Mouse (Mus musculus) heart, embryonic 13.5 days (tissue): ENCODE data around the gene Ada. TPM values are rescaled to one million over a fixed set of nuclear protein-coding genes. Genes with fewer than 3 reads are reported as not detected.

Source experiments
- ATAC-seq: fragments of 200-750 bp; cut with Nextera tagmentation; 2 replicates; pipeline ENCODE4 v1.8.0; 2017; ENCODE audit warnings: moderate TSS enrichment; ENCODE audit not compliant: insufficient number of reproducible peaks, low FRiP score, low TSS enrichment; ENCODE audit errors: extremely low read depth
- H3K27ac ChIP-seq: fragments of 300-500 bp; sonication (generic); replicated peaks from 2 replicates; pipeline ENCODE4 v1.5.1; 2015; ENCODE audit warnings: moderate library complexity, mild to moderate bottlenecking, inconsistent platforms
- H3K27me3 ChIP-seq: fragments of 300-500 bp; sonication (generic); replicated peaks from 2 replicates; pipeline ENCODE4 v1.6.1; 2015; ENCODE audit warnings: mild to moderate bottlenecking, inconsistent platforms
- H3K36me3 ChIP-seq: fragments of 300-500 bp; sonication (generic); 2 replicates; pipeline ENCODE4 v1.6.1; 2015; ENCODE audit warnings: mild to moderate bottlenecking, inconsistent platforms
- H3K4me1 ChIP-seq: fragments of 300-500 bp; sonication (generic); 2 replicates; pipeline ENCODE4 v1.6.1; 2015; ENCODE audit warnings: inconsistent platforms
- H3K4me2 ChIP-seq: fragments of 300-500 bp; sonication (generic); 2 replicates; pipeline ENCODE4 v1.6.1; 2015; ENCODE audit warnings: inconsistent platforms, mild to moderate bottlenecking, moderate library complexity
- H3K4me3 ChIP-seq: fragments of 300-500 bp; sonication (generic); 2 replicates; pipeline ENCODE4 v1.5.1; 2015; ENCODE audit warnings: moderate library complexity, mild to moderate bottlenecking, inconsistent platforms
- H3K9ac ChIP-seq: fragments of 300-500 bp; sonication (generic); 2 replicates; pipeline ENCODE4 v1.6.1; 2015; ENCODE audit warnings: inconsistent platforms, mild to moderate bottlenecking, moderate library complexity
- H3K9me3 ChIP-seq: fragments of 300-500 bp; sonication (generic); 2 replicates; pipeline ENCODE4 v1.6.1; 2016; ENCODE audit warnings: inconsistent platforms
- WGBS: fragments of 180-500 bp; shearing (Covaris S2); methylation state at CpG from one replicate; pipeline ENCODE4 v1.1.7; 2015; ENCODE audit warnings: mixed read lengths; 5-methylcytosine and 5-hydroxymethylcytosine counted together
- polyA plus RNA-seq: library from polyadenylated mRNA; unstranded; fragments of >200 nt; fragmentation: Nextera tagmentation; extraction: Ambion mirVana; gene quantifications from 2 replicates; pipeline ENCODE4 v1.2.1, GENCODE M21; 2015

Ada gene
- 3.6 and 3.7 TPM in 2 replicates for polyA plus RNA-seq

DNA sequence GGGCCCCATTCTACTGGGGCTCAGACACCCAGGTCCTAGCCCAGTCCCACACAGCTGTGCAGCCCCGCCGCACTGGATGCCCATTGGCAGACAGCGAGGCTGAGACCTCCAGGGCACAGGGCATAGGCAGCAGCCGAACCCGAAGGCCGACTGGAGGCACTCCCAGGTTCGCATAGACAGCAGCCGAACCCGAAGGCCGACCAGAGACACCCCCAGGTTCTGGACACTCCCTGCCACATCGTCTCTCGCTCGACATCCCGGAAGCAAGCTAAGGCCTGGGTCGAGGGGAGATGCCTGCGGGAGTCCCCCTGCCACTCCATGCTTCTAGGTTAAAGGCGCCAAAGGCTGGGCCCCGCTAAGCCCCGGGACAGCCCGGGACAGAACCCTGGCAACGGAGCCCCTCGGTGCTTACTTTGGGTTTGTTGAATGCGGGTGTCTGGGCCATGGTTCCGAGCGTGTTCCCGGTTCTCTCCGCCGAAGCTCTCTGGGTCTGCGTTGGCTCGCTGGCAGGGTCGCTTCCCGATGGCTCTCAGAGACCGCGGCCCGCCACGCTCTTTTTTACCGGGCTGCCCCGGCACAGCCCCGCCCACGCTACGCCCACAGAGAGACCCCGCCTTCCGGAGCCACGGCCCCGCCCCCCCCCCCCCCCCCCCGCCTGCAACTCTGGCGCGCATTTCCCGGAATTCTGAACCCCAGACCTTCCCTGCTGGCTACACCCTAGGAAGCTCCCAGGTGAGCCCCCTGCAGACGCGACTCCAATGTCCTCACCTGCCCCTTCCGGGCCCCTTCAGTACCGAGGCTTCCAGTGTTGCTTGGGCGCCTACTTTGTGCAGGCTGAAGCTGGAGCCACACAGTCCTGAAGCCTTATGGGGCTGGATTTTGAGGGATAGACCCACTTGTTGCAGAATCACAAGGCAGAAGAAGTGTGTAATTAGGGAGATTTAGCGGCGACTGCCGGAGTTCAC is at the start of gene Ada:
Gene Ada (minus strand): TSS at position 593 of the 965 bp plus-strand sequence.
- WGBS, result under 1% methylated on average over 46 of the region's 57 CpGs
- Histone ChIP-seq H3K9ac (peak within 1 kb of the TSS; percentile 80), H3K9me3 (no peaks in the 10 kb centered on the region), H3K4me1 (peaks cover 14% of the 10 kb centered on the region), H3K4me3 (peak within 1 kb of the TSS; percentile 65), H3K4me2 (peak within 1 kb of the TSS; percentile 98), H3K27me3 (peaks cover 61% of the 10 kb centered on the region), H3K36me3 (no peaks in the 10 kb centered on the region), H3K27ac (no peak within 1 kb of the TSS)
- ATAC-seq, result peak; percentile 40; the same call in 1 of the 2 replicates

DNA sequence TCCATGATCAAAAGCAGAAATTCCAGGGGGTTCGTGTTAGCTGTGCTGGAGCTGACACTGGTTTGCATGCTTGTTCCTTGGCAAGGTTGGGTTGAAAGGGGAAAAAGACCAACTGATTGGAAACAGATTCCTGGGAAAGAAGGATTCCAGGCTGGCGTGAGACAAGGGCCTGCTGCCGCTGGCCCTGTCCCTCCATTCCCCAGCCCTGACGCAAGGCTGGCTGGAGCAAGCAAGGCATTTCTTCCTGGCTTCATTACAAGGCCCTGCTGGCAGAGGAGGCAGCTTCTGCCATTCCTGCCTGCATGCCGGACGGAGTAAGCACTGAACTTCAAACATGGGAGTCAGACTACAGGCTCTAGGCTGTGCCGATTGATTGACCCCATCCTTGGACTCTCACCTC is 48.4 kb upstream of the Ada start:
- Histone ChIP-seq H3K4me2 (no peak overlapping the region), H3K36me3 (no peaks in the 10 kb centered on the region), H3K4me3 (no peak overlapping the region), H3K4me1 (peaks cover 3% of the 10 kb centered on the region; the same call in 1 of the 2 replicates), H3K9me3 (no peaks in the 10 kb centered on the region), H3K27me3 (no peaks in the 10 kb centered on the region), H3K27ac (peak overlapping the region; percentile 8; the same call in 1 of the 2 replicates), H3K9ac (no peak overlapping the region)
- ATAC-seq, result no peak
- 64% methylated on average over 7 of the region's 7 CpGs for WGBS

DNA sequence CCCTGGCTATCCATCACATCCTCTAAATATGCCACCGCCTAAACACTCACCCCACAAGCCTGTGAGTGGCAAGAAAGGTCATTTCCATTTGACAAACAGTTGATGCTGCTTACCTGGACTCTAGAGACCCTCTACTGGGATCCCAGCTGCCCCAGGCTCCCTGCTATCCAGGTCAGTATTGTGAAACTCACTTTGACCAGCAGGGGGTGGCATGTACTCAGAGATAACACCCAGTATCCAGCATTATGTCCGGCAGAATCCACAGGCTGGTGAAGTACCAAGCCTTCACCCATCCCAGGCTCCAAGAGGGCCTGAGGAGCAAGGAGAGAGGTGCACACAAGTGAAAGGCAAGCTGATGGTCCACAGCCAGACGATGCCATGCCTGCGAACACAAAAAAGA is 38.4 kb upstream of the Ada start:
- Histone ChIP-seq H3K27me3 (no peaks in the 10 kb centered on the region; the same call in 1 of the 2 replicates), H3K9me3 (no peaks in the 10 kb centered on the region), H3K4me2 (no peak overlapping the region), H3K4me1 (peaks cover 7% of the 10 kb centered on the region), H3K27ac (no peak overlapping the region), H3K9ac (no peak overlapping the region), H3K36me3 (no peaks in the 10 kb centered on the region), H3K4me3 (no peak overlapping the region)
- WGBS, result 69% methylated on average over 4 of the region's 4 CpGs
- ATAC-seq, result no peak

DNA sequence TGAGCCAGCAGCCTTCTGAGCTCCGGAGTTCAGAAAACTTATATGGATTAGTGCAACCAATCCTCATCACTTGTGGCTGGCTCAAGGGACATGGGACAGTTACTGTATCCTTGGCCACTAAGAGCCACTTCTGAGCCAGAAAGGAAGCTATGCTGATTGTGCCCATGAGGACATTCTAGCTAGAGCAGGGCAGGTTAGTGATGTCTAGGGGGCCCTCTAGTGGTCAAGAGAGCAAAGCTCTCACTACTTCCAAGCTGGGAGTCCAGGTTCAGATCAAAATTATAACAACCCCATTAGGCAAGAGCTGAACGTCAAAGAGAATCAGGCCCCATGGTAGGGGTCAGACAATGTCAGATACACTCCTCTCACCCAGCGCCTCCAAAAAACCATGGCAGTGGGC is 37.7 kb upstream of the Ada start:
- H3K4me3 ChIP-seq, result no peak overlapping the region
- H3K9me3 ChIP-seq, result no peaks in the 10 kb centered on the region
- H3K27ac ChIP-seq, result no peak overlapping the region
- no peaks in the 10 kb centered on the region for H3K36me3 ChIP-seq
- ATAC-seq, result no peak
- WGBS, result 39% methylated on average over 3 of the region's 3 CpGs
- H3K27me3 ChIP-seq, result no peaks in the 10 kb centered on the region; the same call in 1 of the 2 replicates
- H3K9ac ChIP-seq, result no peak overlapping the region
- no peak overlapping the region for H3K4me2 ChIP-seq
- H3K4me1 ChIP-seq, result peaks cover 15% of the 10 kb centered on the region

DNA sequence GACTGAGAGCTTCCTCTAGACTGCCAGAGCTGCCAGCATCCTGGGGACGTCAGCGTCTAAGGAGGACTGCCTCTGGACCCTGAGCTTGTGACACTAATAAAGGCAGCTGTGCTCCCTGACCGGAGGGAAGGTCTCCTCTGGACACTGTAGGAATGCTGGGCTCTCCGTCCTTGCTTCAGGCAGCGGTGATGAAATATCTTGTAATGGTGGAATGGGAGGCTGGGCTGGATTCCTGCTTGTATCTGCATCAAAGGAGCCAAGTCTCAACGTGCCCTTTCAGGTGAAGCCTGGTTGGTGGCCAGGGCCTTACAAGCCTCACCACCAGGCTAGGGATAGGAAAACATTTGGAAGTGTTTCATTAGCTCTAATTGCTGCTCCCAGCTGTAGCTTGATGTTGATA is 37.0 kb upstream of the Ada start:
- Histone ChIP-seq H3K4me3 (no peak overlapping the region), H3K9me3 (no peaks in the 10 kb centered on the region), H3K9ac (no peak overlapping the region), H3K36me3 (no peaks in the 10 kb centered on the region), H3K4me1 (peaks cover 15% of the 10 kb centered on the region), H3K27me3 (peaks cover 2% of the 10 kb centered on the region; the same call in 1 of the 2 replicates), H3K27ac (no peak overlapping the region), H3K4me2 (no peak overlapping the region)
- 67% methylated on average over 6 of the region's 6 CpGs for WGBS
- no peak for ATAC-seq

DNA sequence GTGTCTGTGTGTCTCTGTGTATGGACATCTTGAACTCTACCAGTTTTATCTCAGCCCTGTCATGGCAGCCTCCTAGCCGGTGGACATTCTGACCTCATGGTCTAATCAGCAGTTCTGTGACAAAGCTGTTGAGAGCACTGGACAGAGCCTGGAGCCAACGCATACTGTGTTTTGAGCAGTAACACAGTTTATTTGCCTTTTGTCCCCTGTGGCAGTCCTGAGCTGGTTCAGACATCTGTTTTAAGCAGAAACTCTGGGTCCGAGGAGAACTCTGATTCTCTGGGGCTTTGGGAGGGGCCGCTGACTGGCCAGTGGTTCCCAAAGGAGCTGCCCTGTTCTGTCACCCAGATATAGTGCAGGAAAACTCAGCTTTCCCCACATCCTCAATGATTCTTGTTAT is 33.9 kb upstream of the Ada start:
- Histone ChIP-seq H3K4me2 (no peak overlapping the region), H3K27ac (0 out of 2 replicates have a peak overlapping the region, but pooled peaks have one; percentile 0), H3K9ac (no peak overlapping the region), H3K4me3 (no peak overlapping the region), H3K4me1 (peaks cover 15% of the 10 kb centered on the region), H3K27me3 (peaks cover 20% of the 10 kb centered on the region), H3K9me3 (no peaks in the 10 kb centered on the region), H3K36me3 (no peaks in the 10 kb centered on the region)
- 26% methylated on average over 4 of the region's 4 CpGs for WGBS
- no peak for ATAC-seq

DNA sequence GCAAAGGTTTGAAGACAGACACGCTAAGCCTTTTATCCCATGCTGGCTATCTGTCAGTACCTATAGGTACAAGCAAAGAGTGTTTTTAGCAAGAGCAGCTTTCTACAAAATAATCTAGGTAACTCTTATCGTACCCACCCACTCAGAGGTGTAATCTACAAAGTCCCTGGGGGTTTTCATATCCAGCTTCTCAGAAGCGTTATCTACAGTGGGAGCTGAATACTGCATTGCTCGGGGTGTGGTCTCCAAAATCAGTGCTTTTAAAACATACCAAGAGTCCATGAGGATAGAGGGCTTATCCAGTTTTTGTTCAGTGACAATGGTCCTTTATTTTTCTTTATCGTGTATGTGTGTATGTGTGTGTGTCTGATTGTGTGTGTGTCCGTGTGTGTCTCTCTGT is 33.3 kb upstream of the Ada start:
- 59% methylated on average over 6 of the region's 6 CpGs for WGBS

DNA sequence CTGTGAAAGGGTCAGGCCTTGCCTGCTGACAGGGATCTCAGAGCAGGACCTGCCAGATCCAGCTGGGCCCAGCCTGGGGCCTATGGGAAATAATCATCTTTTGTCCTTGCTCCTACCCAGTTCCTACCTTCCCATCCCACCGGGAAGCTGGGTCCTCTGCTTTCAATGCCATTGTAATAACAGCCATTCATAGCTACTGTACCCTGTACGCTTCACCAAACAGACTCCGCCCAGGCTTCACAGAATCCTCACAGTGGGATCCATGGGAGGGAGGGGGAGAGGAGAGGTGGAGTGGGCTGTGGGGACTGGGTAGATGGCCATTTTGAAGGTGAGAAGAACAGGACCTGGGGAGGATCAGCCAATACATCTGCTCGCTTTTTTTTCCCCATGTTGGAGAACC is 28.9 kb upstream of the Ada start:
- Histone ChIP-seq H3K27ac (no peak overlapping the region), H3K36me3 (no peaks in the 10 kb centered on the region), H3K9me3 (no peaks in the 10 kb centered on the region), H3K4me2 (no peak overlapping the region), H3K4me1 (peaks cover 12% of the 10 kb centered on the region), H3K27me3 (peaks cover 57% of the 10 kb centered on the region), H3K9ac (no peak overlapping the region), H3K4me3 (no peak overlapping the region)
- WGBS, result 70% methylated on average over 4 of the region's 4 CpGs
- ATAC-seq, result no peak

More for the DNA sequence above, 33.3 kb upstream of the Ada start:
- H3K36me3 ChIP-seq, result no peaks in the 10 kb centered on the region
- H3K4me3 ChIP-seq, result no peak overlapping the region
- H3K4me1 ChIP-seq, result peaks cover 15% of the 10 kb centered on the region
- no peak overlapping the region for H3K27ac ChIP-seq
- no peaks in the 10 kb centered on the region for H3K9me3 ChIP-seq
- H3K9ac ChIP-seq, result no peak overlapping the region
- H3K4me2 ChIP-seq, result no peak overlapping the region
- no peak for ATAC-seq
- H3K27me3 ChIP-seq, result peaks cover 25% of the 10 kb centered on the region

DNA sequence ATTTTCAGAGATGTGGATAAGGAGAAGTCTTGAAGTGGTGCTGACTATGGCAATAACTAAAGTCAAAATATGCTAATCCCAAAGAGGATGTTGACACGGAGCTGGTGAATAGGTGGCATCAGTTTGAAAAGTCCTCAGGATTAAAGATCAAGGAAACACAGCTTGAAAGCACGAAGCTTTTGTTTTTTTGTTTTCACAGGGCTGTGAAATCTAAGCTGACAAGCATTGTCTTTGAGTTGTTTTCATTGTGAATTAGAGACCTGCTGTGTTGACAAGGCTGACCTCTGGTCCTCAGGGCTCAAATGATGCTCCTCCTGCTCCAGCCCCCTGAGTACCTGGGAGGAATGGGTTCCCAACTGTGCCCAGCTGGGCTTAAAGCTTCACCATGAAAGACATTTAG is 27.0 kb upstream of the Ada start:
- ATAC-seq, result no peak

DNA sequence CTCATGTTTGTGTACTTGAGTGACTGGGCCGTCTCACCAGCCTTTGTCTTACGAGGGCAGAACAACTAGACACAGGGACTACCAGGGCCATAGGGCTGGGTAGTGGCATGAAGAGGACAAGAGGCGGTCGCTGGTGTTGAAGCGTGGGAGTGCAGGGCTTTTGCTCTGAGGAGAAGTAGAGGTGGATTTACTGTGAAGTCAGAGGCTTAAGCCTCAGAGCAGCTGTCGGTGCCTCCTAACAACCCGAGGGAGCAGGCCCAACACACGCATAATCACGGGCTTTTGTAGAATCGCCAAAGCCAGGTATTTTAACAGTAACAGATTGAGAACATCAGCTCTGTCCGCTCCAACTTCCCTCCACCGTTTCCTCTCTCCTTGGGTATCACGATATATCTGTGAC is 26.6 kb upstream of the Ada start:
- Histone ChIP-seq H3K27me3 (peaks cover 59% of the 10 kb centered on the region), H3K9ac (no peak overlapping the region), H3K4me2 (no peak overlapping the region), H3K27ac (no peak overlapping the region), H3K4me3 (no peak overlapping the region), H3K4me1 (no peaks in the 10 kb centered on the region), H3K36me3 (no peaks in the 10 kb centered on the region), H3K9me3 (no peaks in the 10 kb centered on the region)
- ATAC-seq, result no peak
- WGBS, result 19% methylated on average over 13 of the region's 13 CpGs

More for the DNA sequence above, 27.0 kb upstream of the Ada start:
- Histone ChIP-seq H3K36me3 (no peaks in the 10 kb centered on the region), H3K9me3 (no peaks in the 10 kb centered on the region), H3K4me2 (no peak overlapping the region), H3K4me3 (no peak overlapping the region), H3K27ac (no peak overlapping the region), H3K9ac (no peak overlapping the region), H3K27me3 (peaks cover 62% of the 10 kb centered on the region), H3K4me1 (no peaks in the 10 kb centered on the region)
- WGBS, result 9% methylated on average over 2 of the region's 2 CpGs

DNA sequence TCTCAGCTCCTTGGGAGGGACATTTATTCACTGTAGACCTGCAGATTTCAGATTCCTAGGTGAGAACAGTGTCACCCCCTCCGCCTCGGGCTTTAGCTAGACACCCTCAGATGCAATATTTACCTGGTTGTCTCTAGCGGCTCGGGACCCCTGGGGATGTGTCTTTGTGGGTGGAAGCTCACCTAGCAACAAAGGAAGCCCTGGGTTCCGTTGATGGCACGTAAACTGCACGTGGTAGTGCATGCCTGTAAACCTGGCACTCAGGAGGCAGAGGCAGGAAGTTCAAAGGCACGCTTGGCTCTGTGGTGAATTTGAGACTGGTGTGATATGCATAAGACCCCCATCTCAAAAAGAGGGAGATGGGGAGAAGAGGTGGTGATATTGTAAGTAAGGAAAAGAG is 20.7 kb upstream of the Ada start:
- H3K9me3 ChIP-seq, result no peaks in the 10 kb centered on the region
- no peak overlapping the region for H3K27ac ChIP-seq
- peaks cover 25% of the 10 kb centered on the region for H3K27me3 ChIP-seq
- WGBS, result 75% methylated on average over 8 of the region's 8 CpGs
- no peak overlapping the region for H3K4me2 ChIP-seq
- no peak for ATAC-seq
- no peaks in the 10 kb centered on the region for H3K4me1 ChIP-seq
- no peak overlapping the region for H3K9ac ChIP-seq
- no peaks in the 10 kb centered on the region for H3K36me3 ChIP-seq
- no peak overlapping the region for H3K4me3 ChIP-seq

DNA sequence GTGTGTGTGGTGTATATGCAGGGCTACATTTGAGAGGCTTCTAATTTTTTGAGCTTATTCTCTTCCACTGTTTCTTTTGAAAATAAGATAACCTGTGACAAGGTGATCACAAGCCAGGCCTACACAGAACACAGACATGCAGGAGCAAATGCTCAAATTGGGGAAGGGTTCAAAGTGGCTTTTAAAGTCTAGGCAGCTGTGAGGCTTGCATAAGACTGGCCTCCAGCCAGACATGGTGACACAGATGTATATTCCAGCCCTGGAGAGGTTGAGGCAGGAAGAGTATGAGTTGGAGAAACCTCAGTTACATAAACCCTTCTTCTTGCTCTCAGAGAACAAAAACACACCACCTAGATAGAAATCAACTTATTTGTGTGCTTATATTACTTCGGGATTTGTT is 16.9 kb upstream of the Ada start:
- H3K9me3 ChIP-seq, result no peaks in the 10 kb centered on the region
- H3K36me3 ChIP-seq, result no peaks in the 10 kb centered on the region
- no peak overlapping the region for H3K27ac ChIP-seq
- 71% methylated on average over 1 of the region's 1 CpGs for WGBS
- no peaks in the 10 kb centered on the region for H3K4me1 ChIP-seq
- H3K4me2 ChIP-seq, result no peak overlapping the region
- ATAC-seq, result no peak
- H3K27me3 ChIP-seq, result peaks cover 12% of the 10 kb centered on the region
- H3K4me3 ChIP-seq, result no peak overlapping the region
- H3K9ac ChIP-seq, result no peak overlapping the region
